Mouse (Mus musculus): ENCODE results near the gene Morf4l1. TPM values are rescaled to one million over a fixed set of nuclear protein-coding genes. Genes with fewer than 3 reads are reported as not detected.
A peak's percentile ranks its signal among the peaks of the same experiment; 100 is the strongest.
"Not testable (repeated sequence)": the region's sequence is repeated elsewhere in the genome, so short reads cannot be mapped to it uniquely, and the experiment has no call there.

Gene Morf4l1
- polyA plus RNA-seq, 1 experiment from 2014 or later: 544 TPM

GRCm38 (mm10) chr9:90108272-90108671 lies 6.3 kb downstream of the Morf4l1 start:
- H3K4me3 ChIP-seq: no peak overlapping the region
- H3K4me1 ChIP-seq: peaks cover 16% of the 10 kb centered on the region
- H3K9me3 ChIP-seq: no peaks in the 10 kb centered on the region
- peaks cover 31% of the 10 kb centered on the region for H3K36me3 ChIP-seq
- ATAC-seq (ENCODE audit: low FRiP score, low read depth): no peak
- H3K27me3 ChIP-seq: no peaks in the 10 kb centered on the region
- no peak overlapping the region for H3K27ac ChIP-seq (replicated peaks)
- no peak overlapping the region for H3K9ac ChIP-seq (replicated peaks)
- H3K4me2 ChIP-seq (replicated peaks): no peak overlapping the region

GRCm38 (mm10) chr9:90106915-90107314 lies 7.7 kb downstream of the Morf4l1 start:
- peaks cover 43% of the 10 kb centered on the region for H3K36me3 ChIP-seq
- WGBS: 95% methylated on average over 1 of the region's 1 CpGs

GRCm38 (mm10) chr9:90105462-90105861 lies 9.1 kb downstream of the Morf4l1 start:
- Histone ChIP-seq H3K4me2 (replicated peaks) (no peak overlapping the region), H3K36me3 (peaks cover 57% of the 10 kb centered on the region), H3K27me3 (no peaks in the 10 kb centered on the region), H3K4me1 (no peaks in the 10 kb centered on the region), H3K9ac (replicated peaks) (no peak overlapping the region), H3K27ac (replicated peaks) (no peak overlapping the region), H3K9me3 (no peaks in the 10 kb centered on the region), H3K4me3 (no peak overlapping the region)
- 94% methylated on average over 1 of the region's 1 CpGs for WGBS
- ATAC-seq (ENCODE audit: low FRiP score, low read depth): no peak

More at GRCm38 (mm10) chr9:90106915-90107314, 7.7 kb downstream of the Morf4l1 start:
- Histone ChIP-seq H3K4me3 (no peak overlapping the region), H3K9me3 (no peaks in the 10 kb centered on the region), H3K9ac (replicated peaks) (no peak overlapping the region), H3K27me3 (no peaks in the 10 kb centered on the region), H3K4me2 (replicated peaks) (no peak overlapping the region), H3K4me1 (peaks cover 5% of the 10 kb centered on the region), H3K27ac (replicated peaks) (no peak overlapping the region)
- no peak for ATAC-seq (ENCODE audit: low FRiP score, low read depth)

GRCm38 (mm10) chr9:90100760-90101159 lies 13.8 kb downstream of the Morf4l1 start:
- 59% methylated on average over 2 of the region's 2 CpGs for WGBS
- no peak overlapping the region for H3K4me2 ChIP-seq (replicated peaks)
- no peak overlapping the region for H3K27ac ChIP-seq (replicated peaks)
- no peak overlapping the region for H3K4me3 ChIP-seq
- no peaks in the 10 kb centered on the region for H3K27me3 ChIP-seq
- H3K4me1 ChIP-seq: no peaks in the 10 kb centered on the region
- no peak overlapping the region for H3K9ac ChIP-seq (replicated peaks)
- no peaks in the 10 kb centered on the region for H3K9me3 ChIP-seq
- H3K36me3 ChIP-seq: peaks cover 84% of the 10 kb centered on the region
- no peak for ATAC-seq (ENCODE audit: low FRiP score, low read depth)

GRCm38 (mm10) chr9:90098934-90099333 lies 15.6 kb downstream of the Morf4l1 start:
- Histone ChIP-seq H3K9ac (replicated peaks) (no peak overlapping the region), H3K4me3 (no peak overlapping the region), H3K27me3 (no peaks in the 10 kb centered on the region), H3K4me2 (replicated peaks) (no peak overlapping the region), H3K36me3 (peaks cover 84% of the 10 kb centered on the region), H3K27ac (replicated peaks) (no peak overlapping the region), H3K4me1 (no peaks in the 10 kb centered on the region), H3K9me3 (no peaks in the 10 kb centered on the region)
- 86% methylated on average over 5 of the region's 5 CpGs for WGBS
- no peak for ATAC-seq (ENCODE audit: low FRiP score, low read depth)

GRCm38 (mm10) chr9:90089339-90090104 lies 25.1 kb downstream of the Morf4l1 start:
- H3K4me1 ChIP-seq: no peaks in the 10 kb centered on the region
- H3K4me2 ChIP-seq (replicated peaks): no peak overlapping the region
- 96% methylated on average over 6 of the region's 6 CpGs for WGBS
- no peaks in the 10 kb centered on the region for H3K9me3 ChIP-seq
- no peak overlapping the region for H3K27ac ChIP-seq (replicated peaks)
- H3K27me3 ChIP-seq: no peaks in the 10 kb centered on the region
- no peak overlapping the region for H3K9ac ChIP-seq (replicated peaks)
- ATAC-seq (ENCODE audit: low FRiP score, low read depth): no peak
- H3K4me3 ChIP-seq: no peak overlapping the region
- peaks cover 63% of the 10 kb centered on the region for H3K36me3 ChIP-seq

- WGBS: 90% methylated on average over 2 of the region's 2 CpGs
- no peak overlapping the region for H3K27ac ChIP-seq (replicated peaks)
- ATAC-seq (ENCODE audit: low FRiP score, low read depth): no peak
Observed at GRCm38 (mm10) chr9:90087906-90088485, 26.6 kb downstream of the Morf4l1 start.

GRCm38 (mm10) chr9:90084766-90085468 lies 29.7 kb downstream of the Morf4l1 start:
- no peaks in the 10 kb centered on the region for H3K9me3 ChIP-seq
- WGBS: 89% methylated on average over 8 of the region's 8 CpGs
- ATAC-seq (ENCODE audit: low FRiP score, low read depth): no peak
- no peak overlapping the region for H3K27ac ChIP-seq (replicated peaks)
- H3K4me2 ChIP-seq (replicated peaks): no peak overlapping the region
- H3K4me3 ChIP-seq: no peak overlapping the region
- H3K27me3 ChIP-seq: no peaks in the 10 kb centered on the region
- no peak overlapping the region for H3K9ac ChIP-seq (replicated peaks)
- no peaks in the 10 kb centered on the region for H3K4me1 ChIP-seq
- peaks cover 36% of the 10 kb centered on the region for H3K36me3 ChIP-seq

More at GRCm38 (mm10) chr9:90087906-90088485, 26.6 kb downstream of the Morf4l1 start:
- H3K9ac ChIP-seq (replicated peaks): no peak overlapping the region
- H3K4me3 ChIP-seq: no peak overlapping the region
- H3K9me3 ChIP-seq: no peaks in the 10 kb centered on the region
- no peaks in the 10 kb centered on the region for H3K4me1 ChIP-seq
- H3K36me3 ChIP-seq: peaks cover 60% of the 10 kb centered on the region
- H3K27me3 ChIP-seq: no peaks in the 10 kb centered on the region
- H3K4me2 ChIP-seq (replicated peaks): no peak overlapping the region

- no peaks in the 10 kb centered on the region for H3K9me3 ChIP-seq
- ATAC-seq (ENCODE audit: low FRiP score, low read depth): no peak
- WGBS: 95% methylated on average over 3 of the region's 3 CpGs
Observed at GRCm38 (mm10) chr9:90084152-90084551, 30.4 kb downstream of the Morf4l1 start.

GRCm38 (mm10) chr9:90082992-90083391 lies 31.6 kb downstream of the Morf4l1 start:
- no peak overlapping the region for H3K27ac ChIP-seq (replicated peaks)
- 96% methylated on average over 1 of the region's 1 CpGs for WGBS
- H3K4me3 ChIP-seq: no peak overlapping the region
- H3K36me3 ChIP-seq: peaks cover 18% of the 10 kb centered on the region
- H3K4me1 ChIP-seq: no peaks in the 10 kb centered on the region
- H3K9me3 ChIP-seq: no peaks in the 10 kb centered on the region
- H3K27me3 ChIP-seq: no peaks in the 10 kb centered on the region
- no peak overlapping the region for H3K4me2 ChIP-seq (replicated peaks)
- H3K9ac ChIP-seq (replicated peaks): no peak overlapping the region
- peak; percentile 47; the same call in 1 of the 2 replicates for ATAC-seq (ENCODE audit: low FRiP score, low read depth)

More at GRCm38 (mm10) chr9:90084152-90084551, 30.4 kb downstream of the Morf4l1 start:
- peaks cover 29% of the 10 kb centered on the region for H3K36me3 ChIP-seq
- no peak overlapping the region for H3K9ac ChIP-seq (replicated peaks)
- H3K27ac ChIP-seq (replicated peaks): no peak overlapping the region
- no peaks in the 10 kb centered on the region for H3K4me1 ChIP-seq
- no peaks in the 10 kb centered on the region for H3K27me3 ChIP-seq
- no peak overlapping the region for H3K4me2 ChIP-seq (replicated peaks)
- no peak overlapping the region for H3K4me3 ChIP-seq

- H3K4me3 ChIP-seq; H3K9me3 ChIP-seq; H3K27me3 ChIP-seq; H3K4me2 ChIP-seq (replicated peaks); H3K27ac ChIP-seq (replicated peaks); H3K9ac ChIP-seq (replicated peaks); H3K4me1 ChIP-seq; ATAC-seq (ENCODE audit: low FRiP score, low read depth): not testable (repeated sequence)
- 95% methylated on average over 6 of the region's 6 CpGs for WGBS
- H3K36me3 ChIP-seq: peaks cover 15% of the 10 kb centered on the region
Observed at GRCm38 (mm10) chr9:90081961-90082360, 32.6 kb downstream of the Morf4l1 start.

- Histone ChIP-seq H3K36me3 (no peaks in the 10 kb centered on the region), H3K27ac (replicated peaks) (no peak overlapping the region), H3K4me2 (replicated peaks) (no peak overlapping the region), H3K4me3 (no peak overlapping the region), H3K27me3 (no peaks in the 10 kb centered on the region), H3K4me1 (no peaks in the 10 kb centered on the region), H3K9ac (replicated peaks) (no peak overlapping the region), H3K9me3 (no peaks in the 10 kb centered on the region)
- peak; percentile 51 for ATAC-seq (ENCODE audit: low FRiP score, low read depth)
- 61% methylated on average over 8 of the region's 8 CpGs for WGBS
Observed at GRCm38 (mm10) chr9:90076849-90077461, 37.6 kb downstream of the Morf4l1 start.

Measured in midbrain, embryonic 12.5 days (tissue).